Mouse (Mus musculus) thymus, postnatal 25 days (tissue): ENCODE data around the gene Zfp598.
"Not testable (repeated sequence)": the region's sequence is repeated elsewhere in the genome, so short reads cannot be mapped to it uniquely, and the experiment has no call there.

Experiments
- DNase-seq: peaks from one replicate; pipeline ENCODE4 v3.0.0; 2022

Gene Zfp598

DNA sequence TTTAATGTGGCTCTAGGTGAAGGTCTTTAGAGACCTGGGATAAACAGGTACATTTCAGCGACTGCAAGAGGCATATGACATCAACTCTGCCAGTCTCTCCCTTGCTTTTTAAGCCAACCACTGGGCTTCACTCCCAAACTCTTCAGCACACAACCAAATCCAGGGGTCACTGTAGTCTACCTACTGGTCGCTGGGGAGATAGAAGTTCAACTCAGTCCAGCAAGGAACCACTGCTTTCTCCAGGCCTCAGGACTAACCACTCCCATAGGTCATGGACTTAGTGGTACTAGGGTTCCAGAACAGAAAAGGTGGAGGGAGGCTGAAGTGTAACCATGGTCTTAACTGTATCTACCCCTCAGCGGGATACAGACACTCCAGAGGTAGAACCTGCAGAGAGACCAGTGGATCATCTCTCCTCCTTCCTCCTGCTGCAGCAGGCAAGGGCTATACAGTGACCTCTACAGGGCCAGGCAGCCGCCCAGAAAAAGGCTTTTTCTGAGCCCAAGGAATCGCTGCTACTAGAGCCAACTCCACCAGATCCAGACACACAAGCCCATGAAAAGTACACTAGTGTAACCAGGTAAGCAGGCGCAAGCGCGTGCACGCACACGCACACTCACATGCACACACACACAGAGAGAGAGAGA, 20.6 kb upstream of the Zfp598 start:
- no peak for DNase-seq

- peak; percentile 20 for DNase-seq
These were observed 19.9 kb upstream of the Zfp598 start for GRCm38 (mm10) chr17:24649581-24650069.

- DNase-seq: peak; percentile 36
These were observed 19.3 kb upstream of the Zfp598 start, which contains the start of gene Slc9a3r2 for GRCm38 (mm10) chr17:24650070-24650616. Gene Slc9a3r2 (minus strand): TSS chr17:24650327.

DNA sequence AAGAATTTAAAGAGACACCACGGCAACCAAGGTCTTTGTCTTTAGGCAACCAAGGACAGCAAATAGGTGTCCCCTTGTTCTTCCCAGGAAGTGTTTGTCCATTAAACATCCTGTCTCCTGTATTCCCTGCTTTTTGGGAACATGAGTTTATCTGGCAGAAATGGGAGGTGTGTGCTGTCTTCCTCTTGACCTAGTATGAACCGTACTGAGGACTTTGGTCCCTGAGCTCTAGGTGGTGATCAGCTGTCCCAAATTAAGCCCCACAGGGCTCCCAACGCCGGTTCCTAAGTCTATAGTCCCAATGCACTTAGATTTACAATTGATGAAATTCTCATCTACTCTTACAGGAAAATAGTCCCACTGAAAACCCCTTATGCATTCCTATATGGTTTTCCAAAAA, 18.7 kb upstream of the Zfp598 start:
- no peak for DNase-seq

GRCm38 (mm10) chr17:24651835-24652234, 17.7 kb upstream of the Zfp598 start:
- no peak for DNase-seq

DNA sequence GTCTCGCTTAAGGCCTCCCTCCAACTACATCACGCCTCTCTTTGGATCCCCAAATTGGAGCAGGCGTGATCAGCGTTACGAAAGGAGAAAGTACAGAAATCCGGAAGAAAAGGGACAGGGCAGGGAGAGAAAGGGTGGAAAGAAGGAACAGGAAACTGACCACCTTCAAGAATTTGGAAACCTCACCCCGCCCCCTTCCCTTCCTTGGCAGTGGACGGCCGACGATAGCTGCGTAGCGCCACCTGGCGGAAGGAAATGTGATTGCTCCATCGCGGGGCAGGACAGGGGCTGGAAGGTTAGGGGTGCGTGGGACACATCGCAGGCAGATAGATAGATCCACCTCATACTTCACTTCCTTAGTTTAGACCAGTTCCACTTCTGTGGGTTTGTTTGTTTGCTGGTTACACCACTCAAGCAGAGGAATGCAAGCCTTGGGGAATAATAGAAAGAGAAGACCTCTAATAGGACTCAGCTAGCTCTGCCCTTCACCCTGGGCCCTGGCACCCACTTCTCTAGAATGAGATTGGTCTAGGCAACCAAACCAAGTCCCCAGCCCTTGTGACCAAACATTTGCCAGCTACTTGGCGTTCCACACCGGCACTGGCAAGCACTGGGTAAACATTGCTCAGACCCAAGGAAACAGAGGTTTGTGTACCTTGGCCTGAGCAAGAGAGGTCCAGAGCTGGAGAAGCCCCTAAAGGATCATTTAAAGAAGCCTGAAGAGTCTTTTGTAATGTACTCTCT, 15.3 kb upstream of the Zfp598 start:
- DNase-seq: peak; percentile 76

DNA sequence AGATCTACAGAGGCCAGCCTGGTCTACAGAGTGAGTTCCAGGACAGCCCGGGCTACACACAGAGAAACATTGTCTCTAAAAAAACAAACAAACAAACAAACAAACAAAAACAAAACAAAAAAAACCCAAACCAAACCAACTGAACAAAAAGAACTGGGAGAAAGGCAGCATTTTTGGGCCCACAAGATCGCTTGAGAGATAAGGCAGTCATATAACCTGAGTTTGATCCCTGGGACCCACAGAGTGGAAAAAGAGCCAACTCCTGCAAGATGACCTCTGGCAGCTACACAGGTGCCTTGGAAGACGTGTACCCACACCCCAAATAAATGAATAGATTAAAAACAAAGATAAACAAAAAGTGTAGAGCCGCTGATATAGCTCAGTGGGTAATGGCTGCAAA, 14.5 kb upstream of the Zfp598 start:
- DNase-seq: no peak

DNA sequence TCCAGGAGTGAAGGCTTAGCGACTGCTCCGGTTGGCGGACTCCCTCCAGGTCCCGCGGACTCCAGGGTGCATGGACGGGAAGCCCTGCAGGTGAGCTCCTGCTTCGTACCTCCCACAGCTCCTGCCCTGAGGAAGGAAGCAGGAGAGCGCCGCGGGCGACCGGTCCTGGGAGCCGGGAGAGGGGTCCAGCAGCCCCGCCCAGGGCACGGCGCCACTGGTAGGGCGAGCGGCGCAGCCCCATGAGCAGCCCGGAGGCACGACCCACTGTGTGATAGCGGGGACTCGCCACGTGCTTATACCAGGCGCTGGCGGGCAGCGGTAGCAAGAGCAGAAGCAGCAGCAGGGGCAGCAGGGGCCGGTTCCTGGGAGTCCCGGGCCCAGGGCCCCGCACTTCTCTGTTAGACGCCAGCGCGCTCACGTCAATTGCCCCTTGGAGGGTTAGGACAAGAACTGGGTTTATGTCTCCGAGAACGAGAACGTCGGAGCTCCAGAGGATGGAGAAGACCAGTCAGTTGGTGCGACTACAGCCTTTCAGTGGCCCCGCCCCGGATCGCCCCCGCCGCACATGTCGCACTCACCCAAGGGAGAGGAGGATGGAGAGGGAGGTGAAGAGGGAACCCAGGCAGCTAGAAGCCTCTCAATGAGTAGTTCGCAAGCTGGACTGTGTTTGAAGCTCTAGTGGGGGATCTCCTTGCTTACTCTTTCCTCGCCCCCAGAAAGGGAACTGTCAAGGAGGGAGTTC, 11.3 kb upstream of the Zfp598 start, which contains the start of gene Npw:
Gene Npw (minus strand): TSS at position 441 of the 742 bp plus-strand sequence.
- DNase-seq: no peak

DNA sequence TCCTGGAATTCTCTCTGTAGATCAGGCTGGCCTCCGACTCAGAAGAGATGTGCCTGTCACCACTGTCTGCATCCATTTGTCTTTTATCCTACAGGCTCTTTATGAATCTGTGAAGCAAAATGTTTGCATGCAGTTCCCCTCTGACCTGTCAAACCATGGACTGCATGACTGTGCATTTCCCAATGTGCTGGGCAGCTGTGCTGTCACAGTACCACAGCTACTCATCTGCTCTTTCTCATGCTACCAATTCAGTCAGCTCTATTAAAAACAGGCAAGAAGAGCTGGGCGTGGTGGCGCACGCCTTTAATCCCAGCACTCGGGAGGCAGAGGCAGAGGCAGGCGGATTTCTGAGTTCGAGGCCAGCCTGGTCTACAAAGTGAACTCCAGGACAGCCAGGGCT, 2.5 kb upstream of the Zfp598 start:
- not testable (repeated sequence) for DNase-seq

DNA sequence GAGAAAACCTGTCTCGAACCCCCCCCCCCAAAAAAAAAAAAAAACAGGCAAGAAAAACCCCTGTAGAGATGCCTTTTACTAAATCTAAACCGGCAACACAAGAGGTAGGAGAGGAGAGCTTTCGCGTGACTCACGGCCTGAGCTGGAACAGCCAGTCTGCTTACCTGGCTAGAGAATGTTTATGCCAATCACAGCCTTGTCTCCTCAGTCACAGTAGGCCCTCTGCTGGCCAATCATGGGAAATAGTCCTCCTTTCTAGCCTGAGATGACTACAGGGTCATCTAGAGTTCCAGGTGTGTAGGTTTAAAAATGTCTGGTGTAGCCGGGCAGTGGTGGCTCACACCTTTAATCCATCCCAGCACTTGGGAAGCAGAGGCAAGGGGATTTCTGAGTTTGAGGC, 2.1 kb upstream of the Zfp598 start:
- peak; percentile 68 for DNase-seq

- DNase-seq: not testable (repeated sequence)
These were observed 308 bp upstream of the Zfp598 start for GRCm38 (mm10) chr17:24669214-24669544.

DNA sequence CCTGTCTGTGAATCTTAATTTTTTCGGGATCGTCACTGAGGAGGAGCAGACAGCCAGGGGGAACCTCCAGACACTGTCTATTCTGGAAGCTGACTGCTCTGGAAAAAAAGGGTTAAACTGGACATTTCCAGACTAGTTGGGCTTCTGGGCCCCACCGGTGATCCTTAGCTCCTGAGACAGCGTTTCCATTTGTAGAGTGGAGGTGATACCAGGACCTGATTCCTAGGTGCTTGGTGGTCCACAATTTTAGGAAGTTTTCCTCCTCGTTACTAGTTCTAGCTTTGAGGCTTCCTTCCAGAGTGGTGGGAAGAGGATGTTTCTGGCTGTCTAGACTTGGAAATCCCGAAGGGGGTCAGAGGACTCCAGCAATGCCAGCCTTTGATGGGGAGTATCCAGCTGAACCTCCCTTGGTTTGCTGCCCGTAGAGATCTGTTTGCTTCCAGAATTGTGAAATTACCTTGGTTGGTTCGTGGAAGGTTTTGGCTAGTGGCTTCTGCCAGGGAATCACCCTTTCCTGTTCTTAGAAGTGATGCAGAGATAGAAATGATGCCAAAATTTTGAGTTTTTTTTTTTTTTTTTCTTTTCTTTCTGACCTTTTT, 858 bp downstream of the Zfp598 start:
- no peak for DNase-seq

- DNase-seq: no peak
These were observed 1.9 kb downstream of the Zfp598 start for GRCm38 (mm10) chr17:24671346-24671745.

- no peak for DNase-seq
These were observed 2.7 kb downstream of the Zfp598 start for GRCm38 (mm10) chr17:24672141-24672540.

DNA sequence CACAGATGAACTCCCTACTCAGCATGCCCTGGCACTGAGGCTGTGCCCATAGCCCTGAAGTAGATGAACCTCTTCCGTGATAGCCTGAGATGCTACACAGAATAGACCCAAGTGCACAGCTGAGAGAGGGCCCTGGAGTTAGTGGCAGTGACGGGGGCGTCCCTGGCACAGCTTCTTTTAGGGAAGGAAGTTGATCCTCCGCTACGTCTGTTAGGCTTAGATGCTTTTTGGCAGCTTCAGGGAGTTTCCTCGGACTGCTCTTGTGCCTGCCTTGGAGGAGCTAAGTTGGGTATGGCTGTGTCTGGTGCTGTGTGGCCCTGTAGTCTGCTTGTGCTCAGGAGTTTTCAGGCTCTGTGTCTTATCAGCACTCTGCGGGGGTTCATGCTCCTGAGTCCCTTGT, 4.8 kb downstream of the Zfp598 start:
- DNase-seq: no peak

- peak; percentile 74 for DNase-seq
These were observed 6.7 kb downstream of the Zfp598 start for GRCm38 (mm10) chr17:24676187-24676586.

DNA sequence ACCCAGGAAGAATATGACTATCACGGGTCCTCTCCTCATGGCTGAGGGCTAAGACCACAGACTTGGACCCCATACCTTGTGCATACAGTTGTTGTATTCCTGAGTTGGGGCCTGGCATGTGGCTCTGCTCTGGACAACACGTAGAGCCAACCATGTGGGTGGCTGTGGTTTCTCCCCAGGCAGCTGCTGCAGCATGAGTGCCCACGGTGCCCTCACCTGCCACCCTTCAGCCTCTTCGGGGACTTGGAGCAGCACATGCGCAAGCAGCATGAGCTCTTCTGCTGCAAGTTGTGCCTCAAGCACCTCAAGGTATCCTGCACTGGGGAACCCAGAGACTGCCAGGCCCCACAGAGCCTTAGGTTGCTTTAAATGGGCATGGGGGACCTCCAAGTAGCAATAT, 7.4 kb downstream of the Zfp598 start:
- no peak for DNase-seq

- DNase-seq: no peak
These were observed 8.1 kb downstream of the Zfp598 start for GRCm38 (mm10) chr17:24677500-24678080.

DNA sequence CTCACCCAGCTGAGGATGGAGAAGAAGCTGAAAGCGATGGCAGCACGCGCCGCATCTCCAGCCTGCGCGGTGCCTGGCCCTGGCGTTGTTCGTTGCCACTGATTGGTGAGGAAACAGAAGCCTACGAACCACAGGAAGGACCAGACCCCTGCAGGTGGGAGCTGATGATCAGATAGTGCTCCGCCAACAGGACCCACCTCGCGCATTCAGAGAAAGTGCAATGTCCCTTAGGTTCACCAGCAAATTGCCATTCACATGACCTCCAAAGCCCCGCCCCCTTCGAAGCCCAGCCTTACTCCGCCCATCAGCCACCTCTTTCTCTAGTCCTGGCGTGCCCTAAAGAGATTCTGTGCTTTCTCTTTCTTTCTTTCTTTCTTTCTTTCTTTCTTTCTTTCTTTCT, 17.0 kb downstream of the Zfp598 start:
- DNase-seq: peak; percentile 42

GRCm38 (mm10) chr17:24687146-24687595, 17.7 kb downstream of the Zfp598 start:
- peak; percentile 70 for DNase-seq

GRCm38 (mm10) chr17:24687599-24687998, 18.1 kb downstream of the Zfp598 start:
- no peak for DNase-seq
